Mouse (Mus musculus): Measurements from ENCODE around the gene Ppp1r35.

Ppp1r35 gene

GRCm38 (mm10) chr5:137826421-137826820 lies 47.8 kb downstream of the Ppp1r35 start:
- no peak for DNase-seq (ENCODE audit: low read depth, low spot score)

- DNase-seq (ENCODE audit: low read depth, low spot score): no peak
These were observed 50.0 kb downstream of the Ppp1r35 start for GRCm38 (mm10) chr5:137828694-137829093.
